Mouse (Mus musculus) heart, adult 2 months (tissue): ENCODE results near the gene Slc35d1. TPM values are rescaled to one million over a fixed set of nuclear protein-coding genes. Genes with fewer than 3 reads are reported as not detected.
A peak's percentile ranks its signal among the peaks of the same experiment; 100 is the strongest.

Experiments
- DNase-seq, 2 experiments: peaks; one replicate each; pipeline ENCODE4 v3.0.0; 2021
- H3K27ac ChIP-seq: fragments of 200-600 bp; 2 replicates; pipeline ENCODE4 v1.8.1; 2022
- H3K27me3 ChIP-seq: fragments of 200-500 bp; 2 replicates; pipeline ENCODE4 v1.6.1; 2012; ENCODE audit warnings: mild to moderate bottlenecking, low read length, inconsistent platforms, mixed read lengths; ENCODE audit not compliant: control insufficient read depth, insufficient read depth
- H3K36me3 ChIP-seq: fragments of 200-500 bp; 2 replicates; pipeline ENCODE4 v1.6.1; 2012; ENCODE audit warnings: low read length, inconsistent platforms; ENCODE audit not compliant: control insufficient read depth, insufficient read depth
- H3K4me1 ChIP-seq: fragments of 200-500 bp; 2 replicates; pipeline ENCODE4 v1.6.1; 2011; ENCODE audit warnings: low read length; ENCODE audit not compliant: control insufficient read depth, insufficient read depth
- H3K4me3 ChIP-seq: fragments of 200-600 bp; 2 replicates; pipeline ENCODE4 v1.8.1; 2022
- H3K79me2 ChIP-seq: fragments of 200-500 bp; replicated peaks from 2 replicates; pipeline ENCODE4 v1.6.1; 2012; ENCODE audit warnings: mild to moderate bottlenecking, inconsistent platforms, low read length, moderate library complexity, mixed read lengths; ENCODE audit not compliant: control insufficient read depth, insufficient read depth
- H3K9ac ChIP-seq: fragments of 200-500 bp; 2 replicates; pipeline ENCODE4 v1.6.1; 2012; ENCODE audit warnings: low read depth, mild to moderate bottlenecking, control low read depth, inconsistent platforms, low read length, mixed read lengths
- CTCF ChIP-seq: fragments of 200-600 bp; IDR thresholded peaks from 2 replicates; pipeline ENCODE4 v1.8.1; 2022; ENCODE audit warnings: antibody characterized with exemption, mild to moderate bottlenecking, moderate library complexity
- EP300 ChIP-seq: fragments of 200-500 bp; IDR thresholded peaks from 2 replicates; pipeline ENCODE4 v1.6.1; 2011; ENCODE audit warnings: low read depth, low read length, control low read depth; ENCODE audit not compliant: insufficient read depth
- POLR2A ChIP-seq: fragments of 200-500 bp; IDR thresholded peaks from 2 replicates; pipeline ENCODE4 v1.6.1; 2011; ENCODE audit warnings: mild to moderate bottlenecking, low read depth, low read length, control low read depth; ENCODE audit not compliant: insufficient read depth
- WGBS: fragments of 180-500 bp; shearing (Covaris S2); methylation state at CpG from one replicate; pipeline ENCODE4 v1.1.7; 2018; 5-methylcytosine and 5-hydroxymethylcytosine counted together
- intact Hi-C: fragments of 180-260 bp; cut with DNase I; formaldehyde crosslinking; loops from one replicate; pipeline ENCODE4 v1.15.1; 2025
- polyA plus RNA-seq: library from polyadenylated mRNA; depleted of rRNA; stranded (reverse); fragments of >200 nt; gene quantifications from 2 replicates; pipeline ENCODE4 v1.2.3, GENCODE M21; 2012
- total RNA-seq, 2 experiments: library from RNA; stranded (reverse); gene quantifications; 2 replicates each; pipeline ENCODE4 v1.2.3; 2021

Slc35d1 gene
- total and polyA plus RNA-seq, 3 experiments, result 3.9 to 8.0 (median 7.6) TPM

GRCm38 (mm10) chr4:103158781-103159180 is 56.2 kb downstream of the Slc35d1 start:
- Histone ChIP-seq H3K36me3 (peaks cover 10% of the 10 kb centered on the region), H3K79me2 (no peaks in the 10 kb centered on the region), H3K9ac (no peak overlapping the region), H3K4me3 (no peak overlapping the region), H3K27me3 (no peaks in the 10 kb centered on the region), H3K4me1 (no peaks in the 10 kb centered on the region; the same call in 1 of the 2 replicates), H3K27ac (no peak overlapping the region)
- WGBS, result 92% methylated on average over 4 of the region's 4 CpGs
- DNase-seq, result no peak
- TF ChIP-seq CTCF (no peak), EP300 (no peak), POLR2A (no peak)
- intact Hi-C loops, result no loop called here

- Histone ChIP-seq H3K9ac (no peak overlapping the region), H3K27ac (no peak overlapping the region), H3K4me1 (no peaks in the 10 kb centered on the region), H3K36me3 (peaks cover 11% of the 10 kb centered on the region), H3K79me2 (no peaks in the 10 kb centered on the region), H3K4me3 (no peak overlapping the region), H3K27me3 (no peaks in the 10 kb centered on the region)
- 84% methylated on average over 5 of the region's 5 CpGs for WGBS
- DNase-seq, result no peak
- intact Hi-C loops, result loop anchor here (2.0 to 5.0 kb wide), 2 partner anchors 25 to 60 kb away; no protein-coding TSS in a partner anchor
- no peak for TF ChIP-seq POLR2A
Observed at GRCm38 (mm10) chr4:103151946-103152345, 63.0 kb downstream of the Slc35d1 start.

GRCm38 (mm10) chr4:103146339-103146738 is 68.6 kb downstream of the Slc35d1 start:
- Histone ChIP-seq H3K36me3 (peaks cover 10% of the 10 kb centered on the region), H3K27me3 (no peaks in the 10 kb centered on the region), H3K79me2 (no peaks in the 10 kb centered on the region), H3K27ac (no peak overlapping the region), H3K4me3 (no peak overlapping the region), H3K4me1 (no peaks in the 10 kb centered on the region), H3K9ac (no peak overlapping the region)
- TF ChIP-seq CTCF, result peak; percentile 92
- no peak for TF ChIP-seq POLR2A
- peak; percentile 72; the same call in 1 of the 2 replicates for TF ChIP-seq EP300
- peak; percentile 65 to 85 for DNase-seq
- intact Hi-C loops, result loop anchor here (1.0 to 10.0 kb wide), 4 partner anchors 34 to 652 kb away; partner anchors contain the start of genes Mier1 and Wdr78
- WGBS, result 30% methylated on average over 5 of the region's 5 CpGs

- Histone ChIP-seq H3K27ac (no peak overlapping the region), H3K9ac (no peak overlapping the region), H3K4me3 (no peak overlapping the region), H3K79me2 (no peaks in the 10 kb centered on the region), H3K4me1 (no peaks in the 10 kb centered on the region; the same call in 1 of the 2 replicates), H3K27me3 (no peaks in the 10 kb centered on the region), H3K36me3 (peaks cover 18% of the 10 kb centered on the region)
- no peak for DNase-seq
- WGBS, result 11% methylated on average over 1 of the region's 1 CpGs
- TF ChIP-seq CTCF (no peak), POLR2A (no peak), EP300 (no peak)
- intact Hi-C loops, result no loop called here
Observed at GRCm38 (mm10) chr4:103136946-103137345, 78.0 kb downstream of the Slc35d1 start.

- DNase-seq, result no peak
- WGBS, result 60% methylated on average over 4 of the region's 4 CpGs
- no peaks in the 10 kb centered on the region for H3K27me3 ChIP-seq
- intact Hi-C loops, result no loop called here
- no peak overlapping the region for H3K4me3 ChIP-seq
- peaks cover 8% of the 10 kb centered on the region for H3K4me1 ChIP-seq
- H3K79me2 ChIP-seq, result peaks cover 5% of the 10 kb centered on the region; the same call in 1 of the 2 replicates
- TF ChIP-seq CTCF (no peak), POLR2A (no peak), EP300 (no peak)
- no peak overlapping the region for H3K27ac ChIP-seq
- H3K9ac ChIP-seq, result no peak overlapping the region
- peaks cover 18% of the 10 kb centered on the region for H3K36me3 ChIP-seq
Observed at GRCm38 (mm10) chr4:103126533-103126932, 88.4 kb downstream of the Slc35d1 start.

GRCm38 (mm10) chr4:103123606-103124005 is 91.4 kb downstream of the Slc35d1 start:
- intact Hi-C loops, result loop anchor here (5.0 kb wide), 1 partner anchor 89 kb away; no protein-coding TSS in a partner anchor
- TF ChIP-seq EP300, result no peak
- Histone ChIP-seq H3K4me3 (no peak overlapping the region), H3K79me2 (peaks cover 6% of the 10 kb centered on the region; the same call in 1 of the 2 replicates), H3K4me1 (peaks cover 12% of the 10 kb centered on the region), H3K27ac (no peak overlapping the region), H3K36me3 (peaks cover 25% of the 10 kb centered on the region), H3K27me3 (no peaks in the 10 kb centered on the region), H3K9ac (no peak overlapping the region)
- no peak for DNase-seq
